37 mouse cellular contexts compared by ENCODE assay signal in the genomic region with DNA sequence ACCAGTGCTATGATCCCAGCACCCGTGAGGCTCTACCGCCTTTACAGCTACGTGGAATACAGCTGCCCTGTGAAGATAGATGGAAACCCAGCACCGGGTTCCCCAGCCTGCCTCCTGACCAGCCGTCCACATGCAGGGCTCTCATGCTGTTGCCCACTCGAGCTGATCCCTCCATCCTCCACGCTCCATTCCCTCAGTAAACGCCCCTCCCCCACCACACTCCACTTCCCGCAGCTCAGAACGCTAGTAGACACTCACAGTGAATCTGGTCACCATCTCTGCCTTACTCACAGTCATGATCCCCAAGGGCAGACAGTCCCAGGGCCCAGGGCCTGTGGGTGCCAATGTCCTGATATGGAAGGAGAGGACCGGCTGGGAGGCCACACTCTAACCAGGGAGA. TPM values are rescaled to one million over a fixed set of nuclear protein-coding genes. Genes with fewer than 3 reads are reported as not detected.
DNase-seq lines count a peak whose midpoint lies in the region; ATAC-seq and TF ChIP-seq lines count a peak whose summit lies in the region.
"Had no signal": no experiment of that assay in that cellular context is flagged by ENCODE, and none has a peak within 500 bp of the region (broad histone marks: within the 10 kb centered on the region; RNA-seq: fewer than 3 reads in every experiment).

No protein-coding gene starts in this region.

- H3K9me3 ChIP-seq in heart, embryonic 10.5 days, result no peaks in the 10 kb centered on the region
- no peaks in the 10 kb centered on the region for H3K9me3 ChIP-seq in heart, postnatal 0 days (replicated peaks; ENCODE audit: control insufficient read depth, low read length)
- H3K9me3 ChIP-seq in ES-E14 (ENCODE audit: control insufficient read depth, insufficient read depth, low read depth, low read length), result no peaks in the 10 kb centered on the region
- H3K9me3 ChIP-seq: G1E; lung, embryonic 15.5 days; neural tube, embryonic 12.5 days had no signal

- no peak for TF ChIP-seq EP300 in heart, postnatal 0 days (IDR thresholded peaks at IDR 0.05; ENCODE audit: low read depth)

- peaks cover 15% of the 10 kb centered on the region for H3K27me3 ChIP-seq in heart, embryonic 10.5 days (ENCODE audit: insufficient read depth, poor library complexity, severe bottlenecking)
- no peaks in the 10 kb centered on the region for H3K27me3 ChIP-seq in heart, postnatal 0 days (ENCODE audit: control insufficient read depth, insufficient read depth, low read length)
- H3K27me3 ChIP-seq: CH12.LX; lung, embryonic 15.5 days; neural tube, embryonic 12.5 days had no signal

- H3K4me3 ChIP-seq in heart, embryonic 10.5 days, result no peak overlapping the region
- no peak overlapping the region for H3K4me3 ChIP-seq in heart, postnatal 0 days (ENCODE audit: low read depth, low read length)
- H3K4me3 ChIP-seq in ES-E14 (ENCODE audit: insufficient read depth in 1 of 2, low read depth in 1 of 2, low read length in 2 of 2, poor library complexity in 1 of 2, severe bottlenecking in 1 of 2), result no peak overlapping the region
- H3K4me3 ChIP-seq: erythroblast, embryonic 14.5 days; lung, embryonic 15.5 days; myocyte; neural tube, embryonic 12.5 days had no signal

- H3K9ac ChIP-seq in heart, postnatal 0 days (replicated peaks; ENCODE audit: low read depth, low read length), result 0 out of 2 replicates have a peak overlapping the region, but pooled peaks have one; percentile 8
- H3K9ac ChIP-seq in ES-E14 (ENCODE audit: insufficient read depth, low read depth, low read length, poor library complexity, severe bottlenecking), result no peak overlapping the region
- H3K9ac ChIP-seq: lung, embryonic 15.5 days; neural tube, embryonic 12.5 days had no signal

- DNase-seq in cerebellum, adult 11-12 months, result peak; percentile 50
- DNase-seq in cerebellum, adult 9-11 months, result no peak
- no peak for DNase-seq in heart, embryonic 10.5 days (ENCODE audit: low spot score)
- DNase-seq in heart, postnatal 4 days, result no peak
- DNase-seq in heart, postnatal 0 days (ENCODE audit: low spot score), result no peak
- DNase-seq in heart, postnatal 36 days, result no peak
- no peak for DNase-seq in ES-E14 (ENCODE audit: low read depth, low spot score)
- DNase-seq in right cerebral cortex, postnatal 36 days (ENCODE audit: low spot score in 2 of 2), result no peak
- DNase-seq: adrenal gland, adult 8-10 months; embryo, embryonic 11 days; gastrocnemius, postnatal 10 days; right cerebral cortex, adult 18-20 months; right cerebral cortex, postnatal 4 days; thymus, adult 18-20 months; thymus, postnatal 25 days had no signal

- intact Hi-C loops in heart, postnatal 36 days (cut with DNase I), result loop anchor here (10.0 kb wide), 1 partner anchor 346 kb away; no protein-coding TSS in a partner anchor

- H3K27ac ChIP-seq in heart, embryonic 10.5 days, result 0 out of 2 replicates have a peak overlapping the region, but pooled peaks have one; percentile 53
- H3K27ac ChIP-seq in heart, postnatal 0 days (ENCODE audit: low read depth), result no peak overlapping the region
- peak overlapping the region; percentile 11; the same call in 1 of the 2 replicates for H3K27ac ChIP-seq in ES-E14 (ENCODE audit: insufficient read depth, low read depth, low read length, poor library complexity, severe bottlenecking)
- H3K27ac ChIP-seq: lung, embryonic 15.5 days; neural tube, embryonic 12.5 days; stomach, postnatal 0 days had no signal

- H3K4me1 ChIP-seq in heart, embryonic 10.5 days, result peaks cover 38% of the 10 kb centered on the region
- H3K4me1 ChIP-seq in heart, postnatal 0 days (ENCODE audit: control insufficient read depth, insufficient read depth), result peaks cover 9% of the 10 kb centered on the region; the same call in 1 of the 2 replicates
- peaks cover 2 to 26% of the 10 kb centered on the region in 2 experiments; a peak in 3 of 4 replicates for H3K4me1 ChIP-seq in ES-E14 (ENCODE audit: control insufficient read depth in 2 of 2, insufficient read depth in 2 of 2, low read length in 2 of 2, poor library complexity in 1 of 2)

- no peak overlapping the region for H3K4me2 ChIP-seq in heart, postnatal 0 days (ENCODE audit: low read depth, low read length)
- H3K4me2 ChIP-seq: lung, embryonic 15.5 days; midbrain, embryonic 11.5 days; neural tube, embryonic 12.5 days had no signal

- no peak for ATAC-seq in heart, postnatal 0 days (ENCODE audit: insufficient read depth, low read depth)
- ATAC-seq: forebrain, embryonic 16.5 days had no signal

- in situ Hi-C loops in ES-E14 (cut with MboI; ENCODE audit: low sequenced_read_pairs in 2 of 2, unreplicated experiment in 2 of 2), result no loop called here

- peaks cover 76% of the 10 kb centered on the region for H3K36me3 ChIP-seq in heart, embryonic 10.5 days
- H3K36me3 ChIP-seq in heart, postnatal 0 days (replicated peaks; ENCODE audit: control insufficient read depth, insufficient read depth, low read length), result peaks cover 58% of the 10 kb centered on the region
- H3K36me3 ChIP-seq in ES-E14 (ENCODE audit: control insufficient read depth, insufficient read depth, low read length, poor library complexity, severe bottlenecking), result peaks cover 8% of the 10 kb centered on the region; the same call in 1 of the 2 replicates

- TF ChIP-seq CTCF in heart, postnatal 0 days (IDR thresholded peaks at IDR 0.05; ENCODE audit: low read depth), result no peak

- WGBS in heart, embryonic 10.5 days, result 77% methylated on average over 11 of the region's 11 CpGs
- 75% methylated on average over 11 of the region's 11 CpGs for WGBS in heart, postnatal 0 days

TF ChIP-seq in ES-E14, 5 proteins besides CTCF, POLR2A, EP300 and RAD21:
- no peak for TF ChIP-seq HCFC1 (IDR thresholded peaks at IDR 0.05; ENCODE audit: borderline replicate concordance, insufficient read depth, low read length)
- TF ChIP-seq ZNF384 (IDR thresholded peaks at IDR 0.05; ENCODE audit: low read depth, low read length), result no peak
- no peak for TF ChIP-seq ZC3H11A (IDR thresholded peaks at IDR 0.05; ENCODE audit: borderline replicate concordance, low read depth, low read length)
- TF ChIP-seq MAFK (IDR thresholded peaks at IDR 0.05; ENCODE audit: insufficient read depth, low read depth, low read length), result no peak
- TF ChIP-seq CHD2 (IDR thresholded peaks at IDR 0.05; ENCODE audit: low read depth, low read length), result no peak

RNA-seq across cellular contexts. Expression of gene Cox19, which starts 12.3 kb away (rescaled TPM):
- 76.3 and 93.2 TPM in 2 replicates for polyA plus RNA-seq in heart, embryonic 10.5 days (2016; fragmentation: Nextera tagmentation; extraction: Ambion mirVana)
- 10 to 100 TPM; 76.9 to 79.3 TPM for total RNA-seq in heart, postnatal 4 days (2021)
- total RNA-seq in heart, postnatal 0 days (2014; rRNA removed; ENCODE audit: low replicate concordance), result 120 and 123 TPM in 2 replicates
- polyA plus RNA-seq in heart, postnatal 0 days (2015; fragmentation: Nextera tagmentation; extraction: Ambion mirVana), result 88.6 and 97.6 TPM in 2 replicates
- 10 to 100 TPM; 80.4 to 83.7 TPM for total RNA-seq in heart, postnatal 36 days (2021)
- 19.1 and 26.6 TPM in 2 replicates for total RNA-seq in ES-E14 (2012; rRNA removed)

RNA-seq across cellular contexts. Expression of gene Adap1, which starts 13.5 kb away (rescaled TPM):
- polyA plus RNA-seq in heart, embryonic 10.5 days (2016; fragmentation: Nextera tagmentation; extraction: Ambion mirVana), result 1.1 and 1.2 TPM in 2 replicates
- 1 to 10 TPM; 1.8 to 2.4 TPM for total RNA-seq in heart, postnatal 4 days (2021)
- 0.53 and 1.5 TPM in 2 replicates for total RNA-seq in heart, postnatal 0 days (2014; rRNA removed; ENCODE audit: low replicate concordance)
- 0.84 and 1.00 TPM in 2 replicates for polyA plus RNA-seq in heart, postnatal 0 days (2015; fragmentation: Nextera tagmentation; extraction: Ambion mirVana)
- 1 to 10 TPM; 1.4 to 1.5 TPM for total RNA-seq in heart, postnatal 36 days (2021)
- 65.0 and 72.4 TPM in 2 replicates for total RNA-seq in ES-E14 (2012; rRNA removed)

RNA-seq across cellular contexts. Expression of gene Cyp2w1, which starts 13.5 kb away (rescaled TPM):
- polyA plus RNA-seq in heart, embryonic 10.5 days (2016; fragmentation: Nextera tagmentation; extraction: Ambion mirVana), result not detected in 2 replicates
- not detected for total RNA-seq in heart, postnatal 4 days (2021)
- not detected in 2 replicates for total RNA-seq in heart, postnatal 0 days (2014; rRNA removed; ENCODE audit: low replicate concordance)
- not detected in 2 replicates for polyA plus RNA-seq in heart, postnatal 0 days (2015; fragmentation: Nextera tagmentation; extraction: Ambion mirVana)
- not detected for total RNA-seq in heart, postnatal 36 days (2021)
- total RNA-seq in ES-E14 (2012; rRNA removed), result not detected in 2 replicates
- total RNA-seq: adrenal gland, adult 8-10 months; CH12.LX; G1E; gastrocnemius, postnatal 10 days; layer of hippocampus, postnatal 10 days; left cerebral cortex, adult 18-20 months; left cerebral cortex, postnatal 14 days; liver, adult 2 months; megakaryocyte progenitor cell, adult 5-6 weeks; midbrain, postnatal 0 days had no signal
- polyA plus RNA-seq: C2C12; forebrain, embryonic 11.5 days; forebrain, embryonic 16.5 days; G1E; gonadal fat pad, adult 2 months; heart, embryonic 11.5 days; hindbrain, embryonic 11.5 days; limb, embryonic 11.5 days; liver, adult 2 months; lung, embryonic 15.5 days; midbrain, embryonic 11.5 days; midbrain, postnatal 0 days; myocyte; neural tube, embryonic 12.5 days; spleen, adult 2 months had no signal

RNA-seq across cellular contexts. Expression of gene Gpr146, which starts 38.6 kb away (rescaled TPM):
- polyA plus RNA-seq in heart, embryonic 10.5 days (2016; fragmentation: Nextera tagmentation; extraction: Ambion mirVana), result 5.6 and 5.7 TPM in 2 replicates
- total RNA-seq in heart, postnatal 4 days (2021), result 10 to 100 TPM; 23.3 to 28.2 TPM
- total RNA-seq in heart, postnatal 0 days (2014; rRNA removed; ENCODE audit: low replicate concordance), result 38.2 and 39.1 TPM in 2 replicates
- polyA plus RNA-seq in heart, postnatal 0 days (2015; fragmentation: Nextera tagmentation; extraction: Ambion mirVana), result 23.0 and 23.7 TPM in 2 replicates
- 10 to 100 TPM; 43.6 to 56.2 TPM for total RNA-seq in heart, postnatal 36 days (2021)
- 1.1 and 1.3 TPM in 2 replicates for total RNA-seq in ES-E14 (2012; rRNA removed)

Comparison
In these comparisons a context has a peak if more than half of its experiments do, and no peak if none do; other contexts are left out.
1. RNA of gene Adap1, which starts 13.5 kb away (total RNA-seq): 65.0 to 72.4 TPM in ES-E14; 1.8 to 2.4 TPM in heart, postnatal 4 days, 1.4 to 1.5 TPM in heart, postnatal 36 days and 0.53 to 1.5 TPM in heart, postnatal 0 days; every median in the first group is over 10 times any median in the second.